Mouse (Mus musculus): ENCODE results near the gene Tra2b. TPM values are rescaled to one million over a fixed set of nuclear protein-coding genes. Genes with fewer than 3 reads are reported as not detected.
"Not testable (repeated sequence)": the region's sequence is repeated elsewhere in the genome, so short reads cannot be mapped to it uniquely, and the experiment has no call there.

Tra2b gene
- 100 to 1,000 TPM; 191 to 329 TPM for polyA plus RNA-seq (2017; shearing (Covaris generic))

- peak; percentile 80 for ATAC-seq
Observed at GRCm38 (mm10) chr16:22265849-22266376, at the start of gene Tra2b. Tra2b (minus strand) TSS chr16:22266005.

GRCm38 (mm10) chr16:22310649-22311048, 44.8 kb upstream of the Tra2b start:
- no peak for ATAC-seq

GRCm38 (mm10) chr16:22302606-22303005, 36.8 kb upstream of the Tra2b start:
- no peak for ATAC-seq

GRCm38 (mm10) chr16:22301378-22301777, 35.6 kb upstream of the Tra2b start:
- ATAC-seq, result no peak

- ATAC-seq, result no peak
Observed at GRCm38 (mm10) chr16:22296901-22297300, 31.1 kb upstream of the Tra2b start.

GRCm38 (mm10) chr16:22294812-22295211, 29.0 kb upstream of the Tra2b start:
- ATAC-seq, result not testable (repeated sequence)

GRCm38 (mm10) chr16:22293600-22293999, 27.8 kb upstream of the Tra2b start:
- no peak for ATAC-seq

GRCm38 (mm10) chr16:22292394-22292793, 26.6 kb upstream of the Tra2b start:
- no peak for ATAC-seq

GRCm38 (mm10) chr16:22289643-22290042, 23.8 kb upstream of the Tra2b start:
- no peak for ATAC-seq

GRCm38 (mm10) chr16:22286996-22287395, 21.2 kb upstream of the Tra2b start:
- no peak for ATAC-seq

- no peak for ATAC-seq
Observed at GRCm38 (mm10) chr16:22276536-22276935, 10.7 kb upstream of the Tra2b start.

GRCm38 (mm10) chr16:22275142-22275541, 9.3 kb upstream of the Tra2b start:
- no peak for ATAC-seq

- ATAC-seq, result no peak
Observed at GRCm38 (mm10) chr16:22270491-22270890, 4.7 kb upstream of the Tra2b start.

GRCm38 (mm10) chr16:22266384-22266783, 579 bp upstream of the Tra2b start:
- no peak for ATAC-seq

GRCm38 (mm10) chr16:22264962-22265848, 600 bp downstream of the Tra2b start:
- ATAC-seq, result peak; percentile 30

- peak; percentile 17 for ATAC-seq
Observed at GRCm38 (mm10) chr16:22264232-22264961, 1.4 kb downstream of the Tra2b start.

- ATAC-seq, result no peak
Observed at GRCm38 (mm10) chr16:22263124-22263523, 2.7 kb downstream of the Tra2b start.

GRCm38 (mm10) chr16:22261563-22261962, 4.2 kb downstream of the Tra2b start:
- no peak for ATAC-seq

GRCm38 (mm10) chr16:22260423-22261143, 5.2 kb downstream of the Tra2b start:
- no peak for ATAC-seq

GRCm38 (mm10) chr16:22252255-22252654, 13.6 kb downstream of the Tra2b start:
- not testable (repeated sequence) for ATAC-seq

- no peak for ATAC-seq
Observed at GRCm38 (mm10) chr16:22250307-22250706, 15.5 kb downstream of the Tra2b start.

GRCm38 (mm10) chr16:22249754-22250153, 16.1 kb downstream of the Tra2b start:
- no peak for ATAC-seq
